8 mouse cellular contexts compared by ENCODE assay signal in genomic region chr6:134639210-134639609, GRCm38 (mm10). TPM values are rescaled to one million over a fixed set of nuclear protein-coding genes. Genes with fewer than 3 reads are reported as not detected.
A peak's percentile ranks its signal among the peaks of the same experiment; 100 is the strongest.
DNase-seq lines count a peak whose midpoint lies in the region; ATAC-seq and TF ChIP-seq lines count a peak whose summit lies in the region.

Gene Borcs5, plus strand, starts transcription at chr6:134639510.

- TF ChIP-seq CTCF in layer of hippocampus, adult 2 months (conservative IDR thresholded peaks at IDR 0.05): no peak

- H3K36me3 ChIP-seq in heart, embryonic 15.5 days: no peaks in the 10 kb centered on the region
- no peaks in the 10 kb centered on the region for H3K36me3 ChIP-seq in limb, embryonic 10.5 days

- no peak within 1 kb of the TSS for H3K9ac ChIP-seq in heart, embryonic 15.5 days

- H3K27me3 ChIP-seq in heart, embryonic 15.5 days: no peaks in the 10 kb centered on the region
- H3K27me3 ChIP-seq in limb, embryonic 10.5 days (ENCODE audit: low read depth, poor library complexity, severe bottlenecking): peaks cover under 1% of the 10 kb centered on the region; the same call in 1 of the 2 replicates

- H3K27ac ChIP-seq in layer of hippocampus, adult 2 months: peak within 1 kb of the TSS; percentile 97; the same call in 1 of the 2 replicates
- no peak within 1 kb of the TSS for H3K27ac ChIP-seq in brown adipose tissue, adult 24 weeks (replicated peaks; ENCODE audit: low read depth, low read length)
- H3K27ac ChIP-seq in heart, embryonic 15.5 days: no peak within 1 kb of the TSS
- no peak within 1 kb of the TSS for H3K27ac ChIP-seq in limb, embryonic 10.5 days

- H3K4me2 ChIP-seq in heart, embryonic 15.5 days: no peak within 1 kb of the TSS; the same call in 1 of the 2 replicates

- no peaks in the 10 kb centered on the region for H3K4me1 ChIP-seq in brown adipose tissue, adult 24 weeks (ENCODE audit: control insufficient read depth, insufficient read depth, insufficient read length, low read length)
- peaks cover 6% of the 10 kb centered on the region for H3K4me1 ChIP-seq in heart, embryonic 15.5 days (replicated peaks)
- H3K4me1 ChIP-seq in limb, embryonic 10.5 days: peaks cover 9% of the 10 kb centered on the region; the same call in 1 of the 2 replicates

- ATAC-seq in heart, embryonic 15.5 days (replicated peaks; ENCODE audit: insufficient number of reproducible peaks, insufficient read depth, low FRiP score, low read depth): no peak

- no peak within 1 kb of the TSS for H3K4me3 ChIP-seq in layer of hippocampus, adult 2 months
- no peak within 1 kb of the TSS for H3K4me3 ChIP-seq in brown adipose tissue, adult 24 weeks (ENCODE audit: insufficient read depth, low read depth, low read length)
- no peak within 1 kb of the TSS for H3K4me3 ChIP-seq in heart, embryonic 15.5 days
- no peak within 1 kb of the TSS for H3K4me3 ChIP-seq in limb, embryonic 10.5 days

- no peaks in the 10 kb centered on the region for H3K9me3 ChIP-seq in heart, embryonic 15.5 days (replicated peaks)
- H3K9me3 ChIP-seq in limb, embryonic 10.5 days (replicated peaks): no peaks in the 10 kb centered on the region

- WGBS in heart, embryonic 15.5 days: 85% methylated on average over 3 of the region's 3 CpGs
- WGBS in limb, embryonic 10.5 days: 88% methylated on average over 3 of the region's 3 CpGs

- no peak for DNase-seq in layer of hippocampus, adult 2 months (ENCODE audit: low spot score in 2 of 2)
- DNase-seq in layer of hippocampus, adult 9-11 months: no peak
- no peak for DNase-seq in limb, embryonic 10.5 days (ENCODE audit: low spot score)
- no peak for DNase-seq in right cerebral cortex, postnatal 14 days
- no peak for DNase-seq in spleen, postnatal 36 days (ENCODE audit: low spot score in 2 of 2)
- no peak for DNase-seq in kidney, adult 9 months

RNA-seq across cellular contexts. Expression of gene Borcs5, which starts in this region (rescaled TPM):
- 10 to 100 TPM; 36.3 to 40.7 TPM for total RNA-seq in layer of hippocampus, adult 2 months (2021)
- 7.3 and 15.2 TPM in 2 replicates for polyA plus RNA-seq in brown adipose tissue, adult 24 weeks (2012; ENCODE audit: insufficient read depth, insufficient read length, missing spikeins)
- polyA plus RNA-seq in heart, embryonic 15.5 days (2015; fragmentation: Nextera tagmentation; extraction: Ambion mirVana): 14.0 and 16.5 TPM in 2 replicates
- 14.8 and 18.0 TPM in 2 replicates for polyA plus RNA-seq in limb, embryonic 10.5 days (2016; fragmentation: Nextera tagmentation; extraction: Ambion mirVana)
